Mouse (Mus musculus): ENCODE results near the gene Prm1.

GRCm38 (mm10) chr16:10777579-10778160, 28.0 kb downstream of the Prm1 start:
- no peak for TF ChIP-seq SMC3 (IDR thresholded peaks at IDR 0.05; ENCODE audit: low read depth, low read length)
- TF ChIP-seq POLR2A (IDR thresholded peaks at IDR 0.05; ENCODE audit: low read depth, low read length), result no peak
- TF ChIP-seq PAX5 (IDR thresholded peaks at IDR 0.05; ENCODE audit: low read length), result no peak
- TF ChIP-seq CTCF (conservative IDR thresholded peaks at IDR 0.05 in 1 of 2, IDR thresholded peaks at IDR 0.05 in 1 of 2; ENCODE audit: low read depth in 2 of 2, low read length in 2 of 2), result no peak
- TF ChIP-seq IRF4 (IDR thresholded peaks at IDR 0.05; ENCODE audit: low read depth, low read length), result no peak
- TF ChIP-seq EP300 (IDR thresholded peaks at IDR 0.05; ENCODE audit: low read length), result no peak
- no peak for TF ChIP-seq GABPA (IDR thresholded peaks at IDR 0.05; ENCODE audit: insufficient replicate concordance, low read depth, low read length)
- no peak for TF ChIP-seq MAFK (IDR thresholded peaks at IDR 0.05; ENCODE audit: insufficient replicate concordance, low read length)
- TF ChIP-seq E2F4 (IDR thresholded peaks at IDR 0.05; ENCODE audit: insufficient replicate concordance, low read depth, low read length), result no peak
- TF ChIP-seq USF1 (IDR thresholded peaks at IDR 0.05; ENCODE audit: low read depth, low read length), result no peak
- no peak for TF ChIP-seq TCF12 (IDR thresholded peaks at IDR 0.05; ENCODE audit: low read depth, low read length)
- no peak for TF ChIP-seq MAZ (IDR thresholded peaks at IDR 0.05; ENCODE audit: low read depth, low read length)
- TF ChIP-seq USF2 (conservative IDR thresholded peaks at IDR 0.05; ENCODE audit: low read depth, low read length), result no peak
- TF ChIP-seq POLR2AphosphoS2 (IDR thresholded peaks at IDR 0.05; ENCODE audit: low read depth, low read length), result no peak
